Mouse (Mus musculus) granulocyte monocyte progenitor cell, adult 5-6 weeks (primary cell): ENCODE data around the gene Mrps27. TPM values are rescaled to one million over a fixed set of nuclear protein-coding genes. Genes with fewer than 3 reads are reported as not detected.

Experiments
- ATAC-seq: replicated peaks from 2 replicates; pipeline ENCODE4 v1.8.0; 2016; ENCODE audit warnings: mild to moderate bottlenecking, moderate TSS enrichment, inconsistent platforms; ENCODE audit not compliant: poor library complexity, severe bottlenecking
- total RNA-seq, 2 experiments: library from RNA; stranded (forward) in 1 of 2; stranded (reverse) in 1 of 2; fragments of 200-712, 200-1000 nt in 1 of 2; fragments of >200 nt in 1 of 2; fragmentation: Nextera tagmentation in 1 of 2; gene quantifications; 2 replicates each; pipeline ENCODE4 v1.2.3; 2014 to 2017

The Mrps27 gene
- total RNA-seq, 2 experiments from 2014 or later, result 22.0 to 25.2 TPM

GRCm38 (mm10) chr13:99384555-99385203, 40.1 kb downstream of the Mrps27 start:
- ATAC-seq, result no peak

GRCm38 (mm10) chr13:99385911-99386310, 41.3 kb downstream of the Mrps27 start:
- ATAC-seq, result no peak

GRCm38 (mm10) chr13:99386341-99386740, 41.8 kb downstream of the Mrps27 start:
- no peak for ATAC-seq

- ATAC-seq, result peak; percentile 62
Measured at GRCm38 (mm10) chr13:99387901-99388811, 43.6 kb downstream of the Mrps27 start.

GRCm38 (mm10) chr13:99391417-99391816, 46.8 kb downstream of the Mrps27 start:
- no peak for ATAC-seq

- peak; percentile 90 for ATAC-seq
Measured at GRCm38 (mm10) chr13:99393128-99393527, 48.5 kb downstream of the Mrps27 start.

GRCm38 (mm10) chr13:99394694-99395093, 50.1 kb downstream of the Mrps27 start:
- ATAC-seq, result no peak

GRCm38 (mm10) chr13:99395531-99395930, 50.9 kb downstream of the Mrps27 start:
- ATAC-seq, result no peak

GRCm38 (mm10) chr13:99397228-99397627, 52.6 kb downstream of the Mrps27 start:
- ATAC-seq, result no peak

- ATAC-seq, result no peak
Measured at GRCm38 (mm10) chr13:99398149-99398701, 53.6 kb downstream of the Mrps27 start.

- no peak for ATAC-seq
Measured at GRCm38 (mm10) chr13:99399373-99399772, 54.8 kb downstream of the Mrps27 start.

GRCm38 (mm10) chr13:99409216-99409615, 64.6 kb downstream of the Mrps27 start:
- ATAC-seq, result no peak

- no peak for ATAC-seq
Measured at GRCm38 (mm10) chr13:99410611-99411515, 66.3 kb downstream of the Mrps27 start.

GRCm38 (mm10) chr13:99411761-99412160, 67.2 kb downstream of the Mrps27 start:
- ATAC-seq, result no peak

GRCm38 (mm10) chr13:99412477-99413080, 68.0 kb downstream of the Mrps27 start:
- peak; percentile 89 for ATAC-seq

- no peak for ATAC-seq
Measured at GRCm38 (mm10) chr13:99413481-99414351, 69.1 kb downstream of the Mrps27 start.

- ATAC-seq, result no peak
Measured at GRCm38 (mm10) chr13:99414352-99414742, 69.8 kb downstream of the Mrps27 start.

GRCm38 (mm10) chr13:99416601-99417000, 72.0 kb downstream of the Mrps27 start:
- no peak for ATAC-seq

GRCm38 (mm10) chr13:99423581-99423980, 79.0 kb downstream of the Mrps27 start:
- no peak for ATAC-seq
